Mouse (Mus musculus): ENCODE data around the gene Rab40c. TPM values are rescaled to one million over a fixed set of nuclear protein-coding genes. Genes with fewer than 3 reads are reported as not detected.

Rab40c gene
- polyA plus RNA-seq, 1 experiment from 2014 or later, result 15.0 TPM

- ATAC-seq (ENCODE audit: low FRiP score), result peak; percentile 71
- 25% methylated on average over 2 of the region's 2 CpGs for WGBS
- H3K27ac ChIP-seq (ENCODE audit: low read depth, low read length), result no peak overlapping the region
Observed at GRCm38 (mm10) chr17:25893975-25894617, 25.4 kb downstream of the Rab40c start.

GRCm38 (mm10) chr17:25888837-25889236 is 30.7 kb downstream of the Rab40c start:
- WGBS, result 94% methylated on average over 3 of the region's 3 CpGs
- no peaks in the 10 kb centered on the region for H3K9me3 ChIP-seq (ENCODE audit: control insufficient read depth, low read length)
- DNase-seq (ENCODE audit: low spot score, missing footprints) (no peak), ATAC-seq (ENCODE audit: low FRiP score) (no peak)
- H3K4me2 ChIP-seq, result no peak overlapping the region
- no peaks in the 10 kb centered on the region for H3K4me1 ChIP-seq (ENCODE audit: control insufficient read depth, insufficient read depth, low read length)
- no peaks in the 10 kb centered on the region for H3K36me3 ChIP-seq (ENCODE audit: control insufficient read depth, insufficient read depth, low read length)
- no peaks in the 10 kb centered on the region for H3K27me3 ChIP-seq (ENCODE audit: control insufficient read depth, insufficient read depth, low read length)
- no peak overlapping the region for H3K9ac ChIP-seq (ENCODE audit: low read length)
- no peak overlapping the region for H3K27ac ChIP-seq (ENCODE audit: low read depth, low read length)
- no peak overlapping the region for H3K4me3 ChIP-seq (ENCODE audit: low read depth, low read length)

More at GRCm38 (mm10) chr17:25893975-25894617, 25.4 kb downstream of the Rab40c start:
- Histone ChIP-seq H3K4me2 (no peak overlapping the region), H3K36me3 (ENCODE audit: control insufficient read depth, insufficient read depth, low read length) (no peaks in the 10 kb centered on the region), H3K4me1 (ENCODE audit: control insufficient read depth, insufficient read depth, low read length) (no peaks in the 10 kb centered on the region; the same call in 1 of the 2 replicates), H3K27me3 (ENCODE audit: control insufficient read depth, insufficient read depth, low read length) (no peaks in the 10 kb centered on the region), H3K9ac (ENCODE audit: low read length) (no peak overlapping the region), H3K4me3 (ENCODE audit: low read depth, low read length) (no peak overlapping the region), H3K9me3 (ENCODE audit: control insufficient read depth, low read length) (no peaks in the 10 kb centered on the region)
- no peak for DNase-seq (ENCODE audit: low spot score, missing footprints)

- no peak for DNase-seq (ENCODE audit: low spot score, missing footprints)
- no peak for ATAC-seq (ENCODE audit: low FRiP score)
- Histone ChIP-seq H3K4me2 (no peak overlapping the region), H3K4me3 (ENCODE audit: low read depth, low read length) (no peak overlapping the region), H3K9me3 (ENCODE audit: control insufficient read depth, low read length) (no peaks in the 10 kb centered on the region), H3K4me1 (ENCODE audit: control insufficient read depth, insufficient read depth, low read length) (peaks cover 3% of the 10 kb centered on the region), H3K27ac (ENCODE audit: low read depth, low read length) (no peak overlapping the region), H3K9ac (ENCODE audit: low read length) (no peak overlapping the region), H3K27me3 (ENCODE audit: control insufficient read depth, insufficient read depth, low read length) (no peaks in the 10 kb centered on the region), H3K36me3 (ENCODE audit: control insufficient read depth, insufficient read depth, low read length) (no peaks in the 10 kb centered on the region)
- WGBS, result 93% methylated on average over 10 of the region's 10 CpGs
Observed at GRCm38 (mm10) chr17:25887467-25887866, 32.1 kb downstream of the Rab40c start.

- Histone ChIP-seq H3K9ac (ENCODE audit: low read length) (no peak overlapping the region), H3K27me3 (ENCODE audit: control insufficient read depth, insufficient read depth, low read length) (no peaks in the 10 kb centered on the region), H3K4me1 (ENCODE audit: control insufficient read depth, insufficient read depth, low read length) (peaks cover 9% of the 10 kb centered on the region), H3K4me2 (no peak overlapping the region), H3K36me3 (ENCODE audit: control insufficient read depth, insufficient read depth, low read length) (no peaks in the 10 kb centered on the region), H3K27ac (ENCODE audit: low read depth, low read length) (no peak overlapping the region), H3K4me3 (ENCODE audit: low read depth, low read length) (no peak overlapping the region), H3K9me3 (ENCODE audit: control insufficient read depth, low read length) (no peaks in the 10 kb centered on the region)
- ATAC-seq (ENCODE audit: low FRiP score) (no peak), DNase-seq (ENCODE audit: low spot score, missing footprints) (no peak)
Observed at GRCm38 (mm10) chr17:25886806-25887205, 32.7 kb downstream of the Rab40c start.

- WGBS, result 69% methylated on average over 4 of the region's 4 CpGs
- Histone ChIP-seq H3K4me2 (no peak overlapping the region), H3K4me3 (ENCODE audit: low read depth, low read length) (no peak overlapping the region), H3K36me3 (ENCODE audit: control insufficient read depth, insufficient read depth, low read length) (no peaks in the 10 kb centered on the region), H3K27me3 (ENCODE audit: control insufficient read depth, insufficient read depth, low read length) (no peaks in the 10 kb centered on the region), H3K9me3 (ENCODE audit: control insufficient read depth, low read length) (no peaks in the 10 kb centered on the region), H3K9ac (ENCODE audit: low read length) (no peak overlapping the region), H3K4me1 (ENCODE audit: control insufficient read depth, insufficient read depth, low read length) (peaks cover 21% of the 10 kb centered on the region), H3K27ac (ENCODE audit: low read depth, low read length) (no peak overlapping the region)
- ATAC-seq (ENCODE audit: low FRiP score) (no peak), DNase-seq (ENCODE audit: low spot score, missing footprints) (no peak)
Observed at GRCm38 (mm10) chr17:25885636-25886035, 33.9 kb downstream of the Rab40c start.

GRCm38 (mm10) chr17:25883824-25884223 is 35.7 kb downstream of the Rab40c start:
- WGBS, result 96% methylated on average over 3 of the region's 3 CpGs
- ATAC-seq (ENCODE audit: low FRiP score) (no peak), DNase-seq (ENCODE audit: low spot score, missing footprints) (peak; percentile 79)
- H3K4me1 ChIP-seq (ENCODE audit: control insufficient read depth, insufficient read depth, low read length), result peaks cover 31% of the 10 kb centered on the region
- no peak overlapping the region for H3K4me2 ChIP-seq
- no peak overlapping the region for H3K4me3 ChIP-seq (ENCODE audit: low read depth, low read length)
- no peaks in the 10 kb centered on the region for H3K27me3 ChIP-seq (ENCODE audit: control insufficient read depth, insufficient read depth, low read length)
- no peak overlapping the region for H3K27ac ChIP-seq (ENCODE audit: low read depth, low read length)
- no peaks in the 10 kb centered on the region for H3K36me3 ChIP-seq (ENCODE audit: control insufficient read depth, insufficient read depth, low read length)
- no peaks in the 10 kb centered on the region for H3K9me3 ChIP-seq (ENCODE audit: control insufficient read depth, low read length)
- no peak overlapping the region for H3K9ac ChIP-seq (ENCODE audit: low read length)

- Histone ChIP-seq H3K27ac (ENCODE audit: low read depth, low read length) (no peak overlapping the region), H3K36me3 (ENCODE audit: control insufficient read depth, insufficient read depth, low read length) (no peaks in the 10 kb centered on the region), H3K4me3 (ENCODE audit: low read depth, low read length) (no peak overlapping the region), H3K9me3 (ENCODE audit: control insufficient read depth, low read length) (no peaks in the 10 kb centered on the region), H3K4me1 (ENCODE audit: control insufficient read depth, insufficient read depth, low read length) (peaks cover 31% of the 10 kb centered on the region), H3K4me2 (no peak overlapping the region), H3K27me3 (ENCODE audit: control insufficient read depth, insufficient read depth, low read length) (no peaks in the 10 kb centered on the region), H3K9ac (ENCODE audit: low read length) (no peak overlapping the region)
- WGBS, result 76% methylated on average over 8 of the region's 8 CpGs
- peak; percentile 77 for DNase-seq (ENCODE audit: low spot score, missing footprints)
- no peak for ATAC-seq (ENCODE audit: low FRiP score)
Observed at GRCm38 (mm10) chr17:25883268-25883667, 36.3 kb downstream of the Rab40c start.

- no peak overlapping the region for H3K4me2 ChIP-seq
- DNase-seq (ENCODE audit: low spot score, missing footprints), result peak; percentile 91
- no peaks in the 10 kb centered on the region for H3K9me3 ChIP-seq (ENCODE audit: control insufficient read depth, low read length)
- no peak overlapping the region for H3K4me3 ChIP-seq (ENCODE audit: low read depth, low read length)
- ATAC-seq (ENCODE audit: low FRiP score), result no peak
- no peaks in the 10 kb centered on the region for H3K36me3 ChIP-seq (ENCODE audit: control insufficient read depth, insufficient read depth, low read length)
- H3K9ac ChIP-seq (ENCODE audit: low read length), result peak overlapping the region; percentile 30; the same call in 1 of the 2 replicates
- no peaks in the 10 kb centered on the region for H3K27me3 ChIP-seq (ENCODE audit: control insufficient read depth, insufficient read depth, low read length)
- WGBS, result 27% methylated on average over 5 of the region's 5 CpGs
- peaks cover 31% of the 10 kb centered on the region for H3K4me1 ChIP-seq (ENCODE audit: control insufficient read depth, insufficient read depth, low read length)
- H3K27ac ChIP-seq (ENCODE audit: low read depth, low read length), result peak overlapping the region; percentile 72
Observed at GRCm38 (mm10) chr17:25882306-25882705, 37.2 kb downstream of the Rab40c start.

- Histone ChIP-seq H3K4me2 (no peak overlapping the region), H3K36me3 (ENCODE audit: control insufficient read depth, insufficient read depth, low read length) (no peaks in the 10 kb centered on the region), H3K27ac (ENCODE audit: low read depth, low read length) (peak overlapping the region; percentile 72), H3K27me3 (ENCODE audit: control insufficient read depth, insufficient read depth, low read length) (no peaks in the 10 kb centered on the region), H3K9me3 (ENCODE audit: control insufficient read depth, low read length) (no peaks in the 10 kb centered on the region), H3K4me3 (ENCODE audit: low read depth, low read length) (no peak overlapping the region), H3K4me1 (ENCODE audit: control insufficient read depth, insufficient read depth, low read length) (peaks cover 31% of the 10 kb centered on the region), H3K9ac (ENCODE audit: low read length) (peak overlapping the region; percentile 33)
- WGBS, result 6% methylated on average over 4 of the region's 4 CpGs
- no peak for DNase-seq (ENCODE audit: low spot score, missing footprints)
- ATAC-seq (ENCODE audit: low FRiP score), result no peak
Observed at GRCm38 (mm10) chr17:25881691-25882090, 37.8 kb downstream of the Rab40c start.

Data from midbrain, embryonic 11.5 days (tissue).